Mouse (Mus musculus): ENCODE measurements at regions not wholly inside any gene's neighbourhood (a gene's known extent, or its start where the extent isn't known, plus 50 kb on each side); places are given as distances from the start of the nearest gene placed in this dataset.

GRCm38 (mm10) chr11:45544531-45544930, 307.3 kb upstream of the Clint1 start:
- Histone ChIP-seq H3K36me3 (no peaks in the 10 kb centered on the region), H3K9me3 (replicated peaks) (no peaks in the 10 kb centered on the region), H3K27ac (replicated peaks) (no peak overlapping the region), H3K27me3 (ENCODE audit: low read depth, poor library complexity, severe bottlenecking) (no peaks in the 10 kb centered on the region), H3K4me3 (no peak overlapping the region), H3K4me1 (no peaks in the 10 kb centered on the region)
- 91% methylated on average over 3 of the region's 3 CpGs for WGBS
- DNase-seq (ENCODE audit: low spot score), result no peak

GRCm38 (mm10) chr11:45545896-45546626, 305.8 kb upstream of the Clint1 start:
- no peak overlapping the region for H3K27ac ChIP-seq (replicated peaks)
- no peaks in the 10 kb centered on the region for H3K9me3 ChIP-seq (replicated peaks)
- H3K4me1 ChIP-seq, result no peaks in the 10 kb centered on the region
- DNase-seq (ENCODE audit: low spot score), result no peak
- no peak overlapping the region for H3K4me3 ChIP-seq
- no peaks in the 10 kb centered on the region for H3K27me3 ChIP-seq (ENCODE audit: low read depth, poor library complexity, severe bottlenecking)
- H3K36me3 ChIP-seq, result no peaks in the 10 kb centered on the region
- WGBS, result 88% methylated on average over 11 of the region's 11 CpGs

GRCm38 (mm10) chr11:45546861-45547260, 305.0 kb upstream of the Clint1 start:
- H3K4me1 ChIP-seq, result no peaks in the 10 kb centered on the region
- DNase-seq (ENCODE audit: low spot score), result no peak
- no peaks in the 10 kb centered on the region for H3K27me3 ChIP-seq (ENCODE audit: low read depth, poor library complexity, severe bottlenecking)
- 85% methylated on average over 2 of the region's 2 CpGs for WGBS
- H3K27ac ChIP-seq (replicated peaks), result no peak overlapping the region
- no peaks in the 10 kb centered on the region for H3K36me3 ChIP-seq
- no peak overlapping the region for H3K4me3 ChIP-seq
- no peaks in the 10 kb centered on the region for H3K9me3 ChIP-seq (replicated peaks)

GRCm38 (mm10) chr11:45550376-45550775, 301.5 kb upstream of the Clint1 start:
- H3K4me1 ChIP-seq, result no peaks in the 10 kb centered on the region
- no peaks in the 10 kb centered on the region for H3K9me3 ChIP-seq (replicated peaks)
- WGBS, result 68% methylated on average over 7 of the region's 7 CpGs
- H3K4me3 ChIP-seq, result no peak overlapping the region
- H3K27me3 ChIP-seq (ENCODE audit: low read depth, poor library complexity, severe bottlenecking), result no peaks in the 10 kb centered on the region
- DNase-seq (ENCODE audit: low spot score), result no peak
- H3K36me3 ChIP-seq, result no peaks in the 10 kb centered on the region
- no peak overlapping the region for H3K27ac ChIP-seq (replicated peaks)

GRCm38 (mm10) chr11:45577469-45578154, 274.2 kb upstream of the Clint1 start:
- WGBS, result 32% methylated on average over 5 of the region's 5 CpGs
- H3K9me3 ChIP-seq (replicated peaks), result peaks cover 6% of the 10 kb centered on the region; the same call in 1 of the 2 replicates
- H3K4me3 ChIP-seq, result no peak overlapping the region
- DNase-seq (ENCODE audit: low spot score), result peak; percentile 66
- H3K27ac ChIP-seq (replicated peaks), result peak overlapping the region; percentile 55
- H3K4me1 ChIP-seq, result peaks cover 17% of the 10 kb centered on the region
- H3K36me3 ChIP-seq, result no peaks in the 10 kb centered on the region
- H3K27me3 ChIP-seq (ENCODE audit: low read depth, poor library complexity, severe bottlenecking), result no peaks in the 10 kb centered on the region

- Histone ChIP-seq H3K36me3 (no peaks in the 10 kb centered on the region), H3K9me3 (replicated peaks) (no peaks in the 10 kb centered on the region), H3K27ac (replicated peaks) (no peak overlapping the region), H3K27me3 (ENCODE audit: low read depth, poor library complexity, severe bottlenecking) (no peaks in the 10 kb centered on the region), H3K4me1 (no peaks in the 10 kb centered on the region), H3K4me3 (no peak overlapping the region)
- WGBS, result 83% methylated on average over 3 of the region's 3 CpGs
- no peak for DNase-seq (ENCODE audit: low spot score)
These were observed 259.5 kb upstream of the Clint1 start for GRCm38 (mm10) chr11:45592335-45592734.

- H3K27ac ChIP-seq (replicated peaks), result no peak overlapping the region
These were observed 258.8 kb upstream of the Clint1 start for GRCm38 (mm10) chr11:45592890-45593642.

GRCm38 (mm10) chr11:45595372-45595771, 256.5 kb upstream of the Clint1 start:
- no peaks in the 10 kb centered on the region for H3K4me1 ChIP-seq
- WGBS, result 81% methylated on average over 6 of the region's 6 CpGs
- no peaks in the 10 kb centered on the region for H3K27me3 ChIP-seq (ENCODE audit: low read depth, poor library complexity, severe bottlenecking)
- H3K36me3 ChIP-seq, result no peaks in the 10 kb centered on the region
- H3K4me3 ChIP-seq, result no peak overlapping the region
- H3K27ac ChIP-seq (replicated peaks), result no peak overlapping the region
- no peak for DNase-seq (ENCODE audit: low spot score)
- H3K9me3 ChIP-seq (replicated peaks), result no peaks in the 10 kb centered on the region

More at GRCm38 (mm10) chr11:45592890-45593642, 258.8 kb upstream of the Clint1 start:
- no peaks in the 10 kb centered on the region for H3K36me3 ChIP-seq
- no peaks in the 10 kb centered on the region for H3K27me3 ChIP-seq (ENCODE audit: low read depth, poor library complexity, severe bottlenecking)
- no peak overlapping the region for H3K4me3 ChIP-seq
- DNase-seq (ENCODE audit: low spot score), result no peak
- no peaks in the 10 kb centered on the region for H3K9me3 ChIP-seq (replicated peaks)
- 70% methylated on average over 11 of the region's 11 CpGs for WGBS
- H3K4me1 ChIP-seq, result no peaks in the 10 kb centered on the region

- no peak for DNase-seq (ENCODE audit: low spot score)
- Histone ChIP-seq H3K27ac (replicated peaks) (no peak overlapping the region), H3K27me3 (ENCODE audit: low read depth, poor library complexity, severe bottlenecking) (no peaks in the 10 kb centered on the region), H3K4me3 (no peak overlapping the region), H3K4me1 (no peaks in the 10 kb centered on the region), H3K36me3 (no peaks in the 10 kb centered on the region), H3K9me3 (replicated peaks) (no peaks in the 10 kb centered on the region)
- 91% methylated on average over 2 of the region's 2 CpGs for WGBS
These were observed 230.0 kb upstream of the Clint1 start for GRCm38 (mm10) chr11:45621824-45622223.

- H3K27ac ChIP-seq (replicated peaks), result no peak overlapping the region
- no peaks in the 10 kb centered on the region for H3K4me1 ChIP-seq
- DNase-seq (ENCODE audit: low spot score), result peak; percentile 4
- no peaks in the 10 kb centered on the region for H3K9me3 ChIP-seq (replicated peaks)
- 94% methylated on average over 5 of the region's 5 CpGs for WGBS
- no peaks in the 10 kb centered on the region for H3K27me3 ChIP-seq (ENCODE audit: low read depth, poor library complexity, severe bottlenecking)
- no peak overlapping the region for H3K4me3 ChIP-seq
- no peaks in the 10 kb centered on the region for H3K36me3 ChIP-seq
These were observed 229.2 kb upstream of the Clint1 start for GRCm38 (mm10) chr11:45622701-45623100.

- Histone ChIP-seq H3K27me3 (ENCODE audit: low read depth, poor library complexity, severe bottlenecking) (no peaks in the 10 kb centered on the region), H3K4me1 (no peaks in the 10 kb centered on the region), H3K27ac (replicated peaks) (no peak overlapping the region), H3K9me3 (replicated peaks) (no peaks in the 10 kb centered on the region), H3K36me3 (no peaks in the 10 kb centered on the region), H3K4me3 (no peak overlapping the region)
- DNase-seq (ENCODE audit: low spot score), result no peak
- 79% methylated on average over 7 of the region's 7 CpGs for WGBS
These were observed 227.6 kb upstream of the Clint1 start for GRCm38 (mm10) chr11:45624233-45624632.

GRCm38 (mm10) chr11:45629250-45629649, 222.6 kb upstream of the Clint1 start:
- no peaks in the 10 kb centered on the region for H3K27me3 ChIP-seq (ENCODE audit: low read depth, poor library complexity, severe bottlenecking)
- peak; percentile 11 for DNase-seq (ENCODE audit: low spot score)
- 26% methylated on average over 1 of the region's 1 CpGs for WGBS
- H3K27ac ChIP-seq (replicated peaks), result no peak overlapping the region
- H3K4me3 ChIP-seq, result no peak overlapping the region
- no peaks in the 10 kb centered on the region for H3K9me3 ChIP-seq (replicated peaks)
- no peaks in the 10 kb centered on the region for H3K4me1 ChIP-seq
- H3K36me3 ChIP-seq, result no peaks in the 10 kb centered on the region

Data from midbrain, embryonic 10.5 days (tissue).